Mouse (Mus musculus): ENCODE results near the gene Pea15a. TPM values are rescaled to one million over a fixed set of nuclear protein-coding genes. Genes with fewer than 3 reads are reported as not detected.
"Not testable (repeated sequence)": the region's sequence is repeated elsewhere in the genome, so short reads cannot be mapped to it uniquely, and the experiment has no call there.

Pea15a gene
- 100 to 1,000 TPM in 24 of 26 experiments, 10 to 100 TPM in 2; 60.2 to 246 (median 164) TPM for total RNA-seq (2018; cell fraction: chromatin; rRNA removed)
- total RNA-seq (2018; cell fraction: cytosol; rRNA removed), result 100 to 1,000 TPM; 219 to 439 (median 299) TPM
- 100 to 1,000 TPM; 101 to 379 (median 221) TPM for total RNA-seq (2018; cell fraction: nucleus; rRNA removed)
- 269 to 545 TPM (median 282 TPM) in 3 replicates for polyA plus RNA-seq (2018)

- Histone ChIP-seq H3K79me2 (ENCODE audit: inconsistent target) (peaks cover 51% of the 10 kb centered on the region), H3K36me3 (ENCODE audit: inconsistent target) (peaks cover 17% of the 10 kb centered on the region), H3K4me3 (ENCODE audit: inconsistent target) (peak within 1 kb of the TSS; percentile 89), H3K27ac (peak within 1 kb of the TSS; percentile 92)
- WGBS (ENCODE audit: missing documents), result under 1% methylated on average over 34 of the region's 40 CpGs
Observed at GRCm38 (mm10) chr1:172206141-172206917, at the start of gene Pea15a. Gene Pea15a (minus strand): TSS chr1:172206804.

- Histone ChIP-seq H3K27ac (no peak overlapping the region), H3K36me3 (ENCODE audit: inconsistent target) (no peaks in the 10 kb centered on the region), H3K79me2 (ENCODE audit: inconsistent target) (no peaks in the 10 kb centered on the region), H3K4me3 (ENCODE audit: inconsistent target) (no peak overlapping the region)
- WGBS (ENCODE audit: missing documents), result 26% methylated on average over 2 of the region's 2 CpGs
Observed at GRCm38 (mm10) chr1:172247679-172248078, 41.1 kb upstream of the Pea15a start.

GRCm38 (mm10) chr1:172247216-172247615, 40.6 kb upstream of the Pea15a start:
- no peak overlapping the region for H3K4me3 ChIP-seq (ENCODE audit: inconsistent target)
- no peaks in the 10 kb centered on the region for H3K79me2 ChIP-seq (ENCODE audit: inconsistent target)
- no peaks in the 10 kb centered on the region for H3K36me3 ChIP-seq (ENCODE audit: inconsistent target)
- 76% methylated on average over 4 of the region's 4 CpGs for WGBS (ENCODE audit: missing documents)
- no peak overlapping the region for H3K27ac ChIP-seq

GRCm38 (mm10) chr1:172244645-172245044, 38.0 kb upstream of the Pea15a start:
- not testable (repeated sequence) for H3K36me3 ChIP-seq (ENCODE audit: inconsistent target); H3K4me3 ChIP-seq (ENCODE audit: inconsistent target); H3K27ac ChIP-seq; H3K79me2 ChIP-seq (ENCODE audit: inconsistent target)
- 63% methylated on average over 21 of the region's 23 CpGs for WGBS (ENCODE audit: missing documents)

- H3K4me3 ChIP-seq (ENCODE audit: inconsistent target), result no peak overlapping the region
- no peak overlapping the region for H3K27ac ChIP-seq
- H3K36me3 ChIP-seq (ENCODE audit: inconsistent target), result no peaks in the 10 kb centered on the region
- WGBS (ENCODE audit: missing documents), result 66% methylated on average over 14 of the region's 16 CpGs
- no peaks in the 10 kb centered on the region for H3K79me2 ChIP-seq (ENCODE audit: inconsistent target)
Observed at GRCm38 (mm10) chr1:172243547-172244205, 37.1 kb upstream of the Pea15a start.

GRCm38 (mm10) chr1:172242401-172242800, 35.8 kb upstream of the Pea15a start:
- Histone ChIP-seq H3K79me2 (ENCODE audit: inconsistent target) (no peaks in the 10 kb centered on the region), H3K27ac (no peak overlapping the region), H3K36me3 (ENCODE audit: inconsistent target) (no peaks in the 10 kb centered on the region), H3K4me3 (ENCODE audit: inconsistent target) (no peak overlapping the region)
- 89% methylated on average over 2 of the region's 2 CpGs for WGBS (ENCODE audit: missing documents)

GRCm38 (mm10) chr1:172240945-172241708, 34.5 kb upstream of the Pea15a start:
- no peak overlapping the region for H3K4me3 ChIP-seq (ENCODE audit: inconsistent target)
- H3K27ac ChIP-seq, result peak overlapping the region; percentile 10; the same call in 1 of the 2 replicates
- H3K79me2 ChIP-seq (ENCODE audit: inconsistent target), result no peaks in the 10 kb centered on the region
- WGBS (ENCODE audit: missing documents), result 31% methylated on average over 6 of the region's 6 CpGs
- no peaks in the 10 kb centered on the region for H3K36me3 ChIP-seq (ENCODE audit: inconsistent target)

GRCm38 (mm10) chr1:172229215-172229614, 22.6 kb upstream of the Pea15a start:
- Histone ChIP-seq H3K36me3 (ENCODE audit: inconsistent target) (no peaks in the 10 kb centered on the region), H3K27ac (no peak overlapping the region), H3K4me3 (ENCODE audit: inconsistent target) (no peak overlapping the region), H3K79me2 (ENCODE audit: inconsistent target) (no peaks in the 10 kb centered on the region)
- 100% methylated on average over 1 of the region's 1 CpGs for WGBS (ENCODE audit: missing documents)

GRCm38 (mm10) chr1:172228209-172228608, 21.6 kb upstream of the Pea15a start:
- H3K79me2 ChIP-seq (ENCODE audit: inconsistent target), result no peaks in the 10 kb centered on the region
- 100% methylated on average over 2 of the region's 2 CpGs for WGBS (ENCODE audit: missing documents)
- H3K4me3 ChIP-seq (ENCODE audit: inconsistent target), result no peak overlapping the region
- no peak overlapping the region for H3K27ac ChIP-seq
- H3K36me3 ChIP-seq (ENCODE audit: inconsistent target), result no peaks in the 10 kb centered on the region

GRCm38 (mm10) chr1:172221297-172222063, 14.9 kb upstream of the Pea15a start:
- no peak overlapping the region for H3K27ac ChIP-seq
- no peak overlapping the region for H3K4me3 ChIP-seq (ENCODE audit: inconsistent target)
- H3K79me2 ChIP-seq (ENCODE audit: inconsistent target), result no peaks in the 10 kb centered on the region
- H3K36me3 ChIP-seq (ENCODE audit: inconsistent target), result no peaks in the 10 kb centered on the region
- 88% methylated on average over 11 of the region's 11 CpGs for WGBS (ENCODE audit: missing documents)

- Histone ChIP-seq H3K4me3 (ENCODE audit: inconsistent target) (no peak overlapping the region), H3K79me2 (ENCODE audit: inconsistent target) (no peaks in the 10 kb centered on the region), H3K27ac (no peak overlapping the region), H3K36me3 (ENCODE audit: inconsistent target) (no peaks in the 10 kb centered on the region)
- WGBS (ENCODE audit: missing documents), result 85% methylated on average over 10 of the region's 10 CpGs
Observed at GRCm38 (mm10) chr1:172220414-172220813, 13.8 kb upstream of the Pea15a start.

GRCm38 (mm10) chr1:172219451-172220406, 13.1 kb upstream of the Pea15a start, which contains the start of gene Casq1:
Gene Casq1 (minus strand): TSS chr1:172219868.
- 94% methylated on average over 16 of the region's 19 CpGs for WGBS (ENCODE audit: missing documents)
- H3K36me3 ChIP-seq (ENCODE audit: inconsistent target), result no peaks in the 10 kb centered on the region
- no peak within 1 kb of the TSS for H3K27ac ChIP-seq
- H3K4me3 ChIP-seq (ENCODE audit: inconsistent target), result no peak within 1 kb of the TSS
- no peaks in the 10 kb centered on the region for H3K79me2 ChIP-seq (ENCODE audit: inconsistent target)

All from macrophage (primary cell).